Mouse (Mus musculus) heart, embryonic 15.5 days (tissue): ENCODE data around the gene Pex19. TPM values are rescaled to one million over a fixed set of nuclear protein-coding genes. Genes with fewer than 3 reads are reported as not detected.

Source experiments
- ATAC-seq: fragments of 200-750 bp; cut with Nextera tagmentation; replicated peaks from 2 replicates; pipeline ENCODE4 v1.8.0; 2017; ENCODE audit warnings: low read depth, moderate TSS enrichment; ENCODE audit not compliant: insufficient number of reproducible peaks, insufficient read depth, low FRiP score
- H3K27ac ChIP-seq: fragments of 300-500 bp; sonication (generic); 2 replicates; pipeline ENCODE4 v1.5.1; 2015; ENCODE audit warnings: mild to moderate bottlenecking, inconsistent platforms
- H3K27me3 ChIP-seq: fragments of 300-500 bp; sonication (generic); 2 replicates; pipeline ENCODE4 v1.6.1; 2015; ENCODE audit warnings: inconsistent platforms
- H3K36me3 ChIP-seq: fragments of 300-500 bp; sonication (generic); 2 replicates; pipeline ENCODE4 v1.6.1; 2015; ENCODE audit warnings: mild to moderate bottlenecking, inconsistent platforms
- H3K4me1 ChIP-seq: fragments of 300-500 bp; sonication (generic); replicated peaks from 2 replicates; pipeline ENCODE4 v1.6.1; 2015; ENCODE audit warnings: inconsistent platforms
- H3K4me2 ChIP-seq: fragments of 300-500 bp; sonication (generic); 2 replicates; pipeline ENCODE4 v1.6.1; 2015; ENCODE audit warnings: inconsistent platforms, mild to moderate bottlenecking, moderate library complexity
- H3K4me3 ChIP-seq: fragments of 300-500 bp; sonication (generic); 2 replicates; pipeline ENCODE4 v1.5.1; 2015; ENCODE audit warnings: mild to moderate bottlenecking, inconsistent platforms
- H3K9ac ChIP-seq: fragments of 300-500 bp; sonication (generic); 2 replicates; pipeline ENCODE4 v1.6.1; 2015; ENCODE audit warnings: mild to moderate bottlenecking, inconsistent platforms
- H3K9me3 ChIP-seq: fragments of 300-500 bp; sonication (generic); replicated peaks from 2 replicates; pipeline ENCODE4 v1.6.1; 2016; ENCODE audit warnings: inconsistent platforms
- WGBS: fragments of 180-500 bp; shearing (Covaris S2); methylation state at CpG from one replicate; pipeline ENCODE4 v1.1.7; 2015; ENCODE audit warnings: mixed read lengths; 5-methylcytosine and 5-hydroxymethylcytosine counted together
- polyA plus RNA-seq: library from polyadenylated mRNA; unstranded; fragments of >200 nt; fragmentation: Nextera tagmentation; extraction: Ambion mirVana; gene quantifications from 2 replicates; pipeline ENCODE4 v1.2.1, GENCODE M21; 2015

The Pex19 gene
- polyA plus RNA-seq, 1 experiment from 2014 or later = 124 TPM

DNA sequence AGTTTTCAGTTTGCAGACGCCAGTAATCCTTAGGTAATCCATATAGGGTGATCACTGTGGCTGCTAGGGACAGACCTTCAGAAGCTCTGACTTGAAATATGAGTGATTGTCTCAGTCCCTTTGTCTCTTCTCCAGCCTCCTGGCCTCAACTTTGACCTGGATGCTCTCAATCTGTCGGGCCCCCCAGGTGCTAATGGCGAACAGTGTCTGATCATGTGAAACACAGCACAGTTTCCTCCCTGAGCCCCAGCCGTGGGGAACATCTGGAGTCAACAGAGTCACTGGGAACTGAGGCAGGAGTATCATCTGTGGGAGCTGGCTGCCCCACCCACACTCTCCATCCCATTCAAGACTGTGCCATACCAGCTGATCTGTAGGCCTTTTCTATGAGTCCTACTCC, 7.5 kb downstream of the Pex19 start:
- 88% methylated on average over 4 of the region's 4 CpGs for WGBS

DNA sequence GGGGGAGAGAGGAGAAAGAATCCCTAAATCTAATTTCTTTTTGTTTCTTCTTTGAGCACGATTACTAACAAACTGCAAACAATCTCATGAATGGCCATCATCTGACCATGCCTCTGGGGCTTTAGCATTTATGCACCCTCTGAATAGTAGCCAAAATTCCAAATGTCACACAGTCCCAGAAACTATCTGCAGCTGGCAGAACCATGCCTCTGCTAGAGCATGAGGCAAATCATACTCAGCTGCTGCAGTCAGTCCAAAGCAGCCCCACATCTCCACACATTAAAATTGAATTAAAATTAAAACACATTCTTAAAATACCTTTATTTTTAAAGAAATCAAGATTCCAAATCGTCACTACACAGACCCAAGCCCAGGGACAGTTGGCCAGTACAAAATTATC, 13.6 kb downstream of the Pex19 start:
- H3K27me3 ChIP-seq = no peaks in the 10 kb centered on the region
- no peak overlapping the region for H3K4me2 ChIP-seq
- no peaks in the 10 kb centered on the region for H3K4me1 ChIP-seq
- ATAC-seq = no peak
- no peaks in the 10 kb centered on the region for H3K9me3 ChIP-seq
- no peak overlapping the region for H3K27ac ChIP-seq
- peaks cover 11% of the 10 kb centered on the region; the same call in 1 of the 2 replicates for H3K36me3 ChIP-seq
- no peak overlapping the region for H3K9ac ChIP-seq
- 79% methylated on average over 2 of the region's 2 CpGs for WGBS
- no peak overlapping the region for H3K4me3 ChIP-seq

More for the DNA sequence above, 7.5 kb downstream of the Pex19 start:
- Histone ChIP-seq H3K4me1 (no peaks in the 10 kb centered on the region), H3K9me3 (no peaks in the 10 kb centered on the region), H3K36me3 (peaks cover 70% of the 10 kb centered on the region), H3K27ac (no peak overlapping the region), H3K4me3 (no peak overlapping the region), H3K9ac (no peak overlapping the region), H3K27me3 (no peaks in the 10 kb centered on the region), H3K4me2 (no peak overlapping the region)
- ATAC-seq = no peak

DNA sequence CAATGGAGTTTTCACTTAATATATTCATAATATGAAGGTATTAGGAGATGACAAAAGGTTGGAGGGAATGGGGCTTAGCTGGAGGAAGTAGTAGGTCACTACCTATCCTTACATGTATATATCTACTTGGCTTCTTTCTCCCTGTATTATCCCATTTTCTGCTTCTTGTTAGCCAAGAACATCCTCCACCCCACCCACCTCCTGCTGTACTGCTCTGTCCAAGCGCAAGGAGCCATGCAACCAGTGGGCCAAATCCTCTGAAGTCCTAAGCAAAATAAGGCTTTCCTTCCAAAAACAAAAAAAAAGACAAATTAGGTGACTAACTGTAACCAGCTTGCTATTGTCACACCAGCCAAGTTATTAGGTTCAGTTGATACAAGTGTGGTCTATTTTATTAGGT, 14.3 kb downstream of the Pex19 start:
- no peak overlapping the region for H3K4me2 ChIP-seq
- ATAC-seq = no peak
- WGBS = 80% methylated on average over 1 of the region's 1 CpGs

DNA sequence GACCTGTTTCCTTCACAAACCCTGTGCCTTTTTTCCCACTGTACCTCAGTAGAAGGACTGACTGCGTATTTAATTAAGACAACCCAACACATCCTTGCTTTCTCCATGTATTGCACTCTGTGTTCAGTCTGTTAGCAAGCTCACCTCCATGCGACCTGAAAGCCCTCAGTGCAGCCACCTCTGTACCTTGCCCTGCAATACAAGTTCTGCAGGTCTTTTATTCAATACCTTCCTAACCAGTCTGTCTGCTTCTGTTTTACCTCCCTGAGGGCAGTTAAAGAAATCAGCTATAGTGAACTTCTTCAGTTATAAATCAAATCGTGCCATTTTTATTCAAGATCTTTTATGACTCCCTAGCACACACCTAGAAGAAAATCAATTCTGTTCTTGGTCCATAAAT, 15.0 kb downstream of the Pex19 start:
- Histone ChIP-seq H3K9me3 (no peaks in the 10 kb centered on the region), H3K4me3 (no peak overlapping the region), H3K4me2 (no peak overlapping the region), H3K9ac (no peak overlapping the region), H3K4me1 (no peaks in the 10 kb centered on the region), H3K27ac (no peak overlapping the region), H3K27me3 (no peaks in the 10 kb centered on the region), H3K36me3 (no peaks in the 10 kb centered on the region; the same call in 1 of the 2 replicates)
- 74% methylated on average over 3 of the region's 3 CpGs for WGBS
- ATAC-seq = no peak

More for the DNA sequence above, 14.3 kb downstream of the Pex19 start:
- Histone ChIP-seq H3K36me3 (peaks cover 7% of the 10 kb centered on the region; the same call in 1 of the 2 replicates), H3K9me3 (no peaks in the 10 kb centered on the region), H3K4me1 (no peaks in the 10 kb centered on the region), H3K4me3 (no peak overlapping the region), H3K27ac (no peak overlapping the region), H3K9ac (no peak overlapping the region), H3K27me3 (no peaks in the 10 kb centered on the region)

DNA sequence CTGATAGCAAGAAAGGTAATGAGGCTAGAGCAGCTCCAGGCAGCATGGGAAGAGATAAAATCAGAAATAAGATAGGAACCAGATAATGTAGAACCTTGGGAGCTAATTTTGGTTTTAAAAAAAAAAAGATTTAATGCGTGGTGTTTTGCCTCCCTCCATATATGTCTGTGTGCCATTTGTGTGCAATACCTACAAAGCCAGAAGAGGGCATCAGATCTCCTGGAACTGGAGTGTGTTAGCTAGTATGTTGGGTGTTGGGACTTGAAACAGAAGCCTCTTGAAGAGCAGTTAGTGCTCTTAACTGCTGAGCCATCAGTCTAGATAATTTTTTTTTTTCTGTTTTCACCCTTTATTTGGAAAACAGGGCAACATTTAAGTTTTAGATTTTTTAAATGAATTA, 17.0 kb downstream of the Pex19 start:
- H3K27me3 ChIP-seq = no peaks in the 10 kb centered on the region
- H3K4me3 ChIP-seq = no peak overlapping the region
- ATAC-seq = no peak
- H3K27ac ChIP-seq = no peak overlapping the region
- H3K9ac ChIP-seq = no peak overlapping the region
- H3K36me3 ChIP-seq = no peaks in the 10 kb centered on the region
- WGBS = 18% methylated on average over 1 of the region's 1 CpGs
- no peaks in the 10 kb centered on the region for H3K9me3 ChIP-seq
- H3K4me1 ChIP-seq = peaks cover 6% of the 10 kb centered on the region
- no peak overlapping the region for H3K4me2 ChIP-seq

DNA sequence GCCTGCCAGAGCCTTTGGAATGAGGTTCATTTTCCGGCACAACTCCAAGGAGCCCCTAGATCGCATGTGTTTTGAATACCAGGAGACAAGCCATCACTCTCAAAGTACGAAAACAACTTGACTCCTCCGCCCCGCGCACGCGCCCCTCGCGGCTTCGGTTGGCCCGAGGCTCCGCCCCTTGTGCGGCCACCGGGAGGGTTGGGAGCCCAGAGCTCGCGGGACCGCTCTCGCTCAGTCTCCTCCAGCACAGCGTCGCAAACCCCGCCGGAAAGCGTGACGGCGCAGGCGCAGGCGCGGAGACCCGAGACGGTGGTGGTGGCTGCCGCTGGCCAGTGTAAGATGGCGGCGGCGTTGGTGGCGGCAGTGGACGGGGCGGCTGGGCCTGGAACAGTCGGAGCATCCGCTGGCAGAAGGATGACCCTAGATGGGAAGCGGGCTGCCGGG, 21.3 kb downstream of the Pex19 start, which contains the start of gene Dcaf8:
Gene Dcaf8, plus strand, starts transcription at position 250 of the 444 bp plus-strand sequence.
- 0% methylated on average over 42 of the region's 42 CpGs for WGBS
- Histone ChIP-seq H3K9me3 (no peaks in the 10 kb centered on the region), H3K4me1 (peaks cover 16% of the 10 kb centered on the region), H3K4me3 (peak within 1 kb of the TSS; percentile 85), H3K27me3 (no peaks in the 10 kb centered on the region), H3K4me2 (peak within 1 kb of the TSS; percentile 65), H3K27ac (peak within 1 kb of the TSS; percentile 95), H3K36me3 (peaks cover 24% of the 10 kb centered on the region), H3K9ac (peak within 1 kb of the TSS; percentile 99)
- ATAC-seq = peak; percentile 99

DNA sequence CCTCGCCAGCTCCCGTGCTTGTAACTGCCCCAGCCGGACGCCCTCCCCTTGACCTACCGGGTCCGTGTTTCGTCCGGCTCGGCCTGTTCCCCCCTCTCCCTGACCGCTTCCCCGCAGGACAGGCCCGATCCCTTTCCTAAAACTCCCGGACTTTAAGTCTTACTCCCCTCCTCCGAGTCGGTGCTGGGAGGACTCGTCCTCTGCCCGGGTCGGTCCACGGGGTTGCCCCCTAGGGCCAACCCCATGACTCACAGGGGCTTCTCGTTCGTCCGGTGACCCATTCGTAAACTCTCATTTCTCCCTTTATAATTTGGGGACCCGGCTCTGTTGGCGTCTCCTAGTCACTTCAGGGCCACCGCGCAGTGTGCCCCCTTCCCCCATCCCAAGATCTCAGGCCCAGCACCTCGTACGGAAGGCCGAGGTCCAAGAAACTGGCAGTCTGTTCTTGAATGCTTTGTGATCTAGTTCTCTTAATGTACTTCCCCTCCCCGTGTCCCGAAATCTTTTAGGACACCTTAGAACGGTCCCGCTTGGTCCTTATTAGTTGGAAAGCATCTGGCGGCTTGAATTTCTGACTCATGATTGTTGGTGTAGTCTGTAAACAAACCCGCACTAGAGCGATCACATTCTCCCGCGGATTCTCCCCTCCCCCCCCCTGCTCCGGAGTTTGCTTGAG, 21.9 kb downstream of the Pex19 start:
- ATAC-seq = peak; percentile 47
- Histone ChIP-seq H3K36me3 (peaks cover 29% of the 10 kb centered on the region), H3K4me1 (peaks cover 16% of the 10 kb centered on the region), H3K27ac (peak overlapping the region; percentile 95), H3K9me3 (no peaks in the 10 kb centered on the region), H3K9ac (peak overlapping the region; percentile 99), H3K27me3 (no peaks in the 10 kb centered on the region), H3K4me3 (peak overlapping the region; percentile 85), H3K4me2 (peak overlapping the region; percentile 65)
- WGBS = under 1% methylated on average over 40 of the region's 40 CpGs

DNA sequence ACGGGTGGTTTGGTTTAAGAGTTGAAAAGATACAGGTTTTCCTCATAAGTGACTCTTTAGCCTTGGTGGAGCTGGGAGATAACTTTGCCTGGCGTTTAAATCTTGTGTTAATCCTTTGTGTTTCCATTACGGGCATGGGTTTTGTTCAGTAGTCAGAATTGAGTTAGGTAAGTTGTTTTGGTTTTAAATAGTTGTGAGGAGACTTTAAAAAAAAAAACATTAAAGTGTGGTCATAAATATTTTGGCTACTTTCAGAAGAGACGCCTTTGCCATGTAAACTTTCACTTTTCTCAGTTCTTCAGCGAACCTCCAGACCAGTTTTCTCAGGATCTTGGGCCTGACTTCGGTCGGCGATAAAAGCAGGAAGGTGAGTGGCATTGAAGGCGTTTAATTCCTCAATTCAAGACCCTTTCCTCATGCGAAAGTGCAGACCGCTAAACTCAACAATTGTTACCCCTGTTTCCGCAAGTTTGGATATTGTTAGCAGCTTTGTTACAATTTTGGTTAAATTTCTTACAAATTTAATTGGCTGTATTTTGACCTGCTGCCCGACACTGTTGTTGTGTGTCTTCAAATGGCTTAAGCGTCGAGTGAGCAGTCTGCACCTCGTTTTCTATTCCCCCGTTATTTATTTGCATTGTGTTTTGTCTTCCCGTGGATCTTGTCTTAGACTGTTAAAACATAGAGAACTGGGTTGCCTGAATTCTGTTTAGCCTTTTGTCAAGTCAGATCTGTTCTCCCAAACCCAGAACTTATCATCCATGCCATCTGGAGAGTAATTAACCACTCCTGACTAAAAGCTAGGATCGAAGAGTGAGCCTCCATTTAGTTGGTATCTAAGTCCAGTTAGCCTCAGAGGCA, 22.6 kb downstream of the Pex19 start:
- H3K36me3 ChIP-seq = peaks cover 37% of the 10 kb centered on the region
- H3K4me1 ChIP-seq = peaks cover 16% of the 10 kb centered on the region
- no peak for ATAC-seq
- H3K9me3 ChIP-seq = no peaks in the 10 kb centered on the region
- H3K9ac ChIP-seq = peak overlapping the region; percentile 99
- H3K4me3 ChIP-seq = peak overlapping the region; percentile 85
- WGBS = 12% methylated on average over 19 of the region's 19 CpGs
- H3K27me3 ChIP-seq = no peaks in the 10 kb centered on the region
- peak overlapping the region; percentile 65 for H3K4me2 ChIP-seq
- peak overlapping the region; percentile 95 for H3K27ac ChIP-seq

DNA sequence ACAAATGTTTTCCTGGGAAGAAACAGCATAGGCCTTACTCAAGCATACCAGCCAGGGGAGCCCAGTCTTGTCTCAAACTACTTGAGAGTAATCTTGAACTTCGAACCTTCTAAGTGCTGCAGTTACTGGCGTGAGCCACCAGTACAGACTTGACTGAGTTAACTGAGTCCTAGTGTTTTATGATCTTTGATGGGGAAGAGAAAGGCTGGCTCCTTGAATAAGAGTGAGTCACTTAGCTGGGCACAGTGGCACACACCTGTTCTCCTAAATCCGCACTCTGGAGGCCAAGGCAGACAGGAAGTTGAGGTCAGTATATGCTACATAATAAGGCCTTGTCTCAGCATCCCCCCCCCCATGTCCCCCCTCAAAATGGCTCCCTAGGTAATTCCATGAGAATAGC, 28.0 kb downstream of the Pex19 start:
- Histone ChIP-seq H3K36me3 (peaks cover 59% of the 10 kb centered on the region), H3K4me3 (no peak overlapping the region), H3K27ac (no peak overlapping the region), H3K27me3 (no peaks in the 10 kb centered on the region), H3K4me2 (no peak overlapping the region), H3K9me3 (no peaks in the 10 kb centered on the region), H3K9ac (no peak overlapping the region), H3K4me1 (peaks cover 15% of the 10 kb centered on the region)
- 85% methylated on average over 3 of the region's 3 CpGs for WGBS
- ATAC-seq = no peak

DNA sequence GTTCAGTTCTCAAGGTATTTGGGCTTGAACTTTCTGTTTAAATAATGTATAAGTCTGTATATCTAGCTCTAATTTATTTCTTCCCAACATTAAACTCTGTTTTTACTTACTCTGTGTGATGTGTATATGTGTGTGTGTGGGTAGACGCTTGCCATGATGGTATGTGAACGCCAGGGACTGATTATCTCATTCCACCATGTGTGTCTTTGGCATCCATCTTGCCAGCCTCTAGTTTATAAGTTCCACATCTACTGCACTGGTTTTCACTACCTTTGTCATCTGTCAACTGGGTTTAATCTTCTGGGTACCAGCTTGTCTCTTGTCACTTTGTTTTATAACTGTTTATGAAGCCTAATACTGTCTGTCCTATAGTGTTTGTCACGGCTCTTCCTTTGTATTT, 29.0 kb downstream of the Pex19 start:
- no peaks in the 10 kb centered on the region for H3K27me3 ChIP-seq
- no peak overlapping the region for H3K4me3 ChIP-seq
- no peak overlapping the region for H3K27ac ChIP-seq
- 88% methylated on average over 3 of the region's 3 CpGs for WGBS
- H3K4me1 ChIP-seq = peaks cover 18% of the 10 kb centered on the region
- no peak for ATAC-seq
- peaks cover 52% of the 10 kb centered on the region for H3K36me3 ChIP-seq
- no peak overlapping the region for H3K9ac ChIP-seq
- H3K9me3 ChIP-seq = no peaks in the 10 kb centered on the region
- no peak overlapping the region for H3K4me2 ChIP-seq

DNA sequence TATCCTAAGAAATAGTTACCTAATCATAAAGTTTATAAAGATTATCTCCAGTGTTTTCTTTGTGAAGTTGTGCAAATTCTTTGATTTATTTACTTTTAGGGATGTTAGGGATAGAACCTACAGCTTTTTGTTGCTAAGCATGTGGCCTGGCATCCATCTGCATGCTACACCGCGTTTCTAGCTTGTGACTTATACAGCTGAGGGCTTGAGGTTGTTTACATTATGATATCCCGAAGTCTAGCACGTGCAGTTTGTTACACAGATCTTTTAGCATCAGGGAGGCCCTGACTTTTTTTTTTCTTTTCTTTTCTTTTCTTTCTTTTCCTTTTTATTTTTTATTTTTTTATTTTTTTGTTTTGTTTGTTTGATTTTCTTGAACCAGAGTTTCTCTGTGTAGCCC, 33.4 kb downstream of the Pex19 start:
- peaks cover 15% of the 10 kb centered on the region for H3K36me3 ChIP-seq
- peaks cover 31% of the 10 kb centered on the region for H3K4me1 ChIP-seq
- no peaks in the 10 kb centered on the region for H3K9me3 ChIP-seq
- H3K27ac ChIP-seq = peak overlapping the region; percentile 67
- no peak overlapping the region for H3K9ac ChIP-seq
- H3K4me2 ChIP-seq = peak overlapping the region; percentile 32; the same call in 1 of the 2 replicates
- H3K27me3 ChIP-seq = no peaks in the 10 kb centered on the region
- ATAC-seq = no peak
- no peak overlapping the region for H3K4me3 ChIP-seq
- WGBS = 39% methylated on average over 4 of the region's 4 CpGs
